Mouse (Mus musculus): Measurements from ENCODE around the gene Zfp784. TPM values are rescaled to one million over a fixed set of nuclear protein-coding genes. Genes with fewer than 3 reads are reported as not detected.

Gene Zfp784
- polyA plus RNA-seq, 1 experiment from 2014 or later: 4.1 TPM

- H3K4me2 ChIP-seq (replicated peaks; ENCODE audit: low read depth): no peak overlapping the region
- H3K9ac ChIP-seq (ENCODE audit: low read length): no peak overlapping the region
- no peaks in the 10 kb centered on the region for H3K9me3 ChIP-seq (ENCODE audit: control insufficient read depth, low read length)
- DNase-seq (ENCODE audit: low spot score) (no peak), ATAC-seq (ENCODE audit: low FRiP score, low TSS enrichment) (no peak)
- no peaks in the 10 kb centered on the region for H3K36me3 ChIP-seq (ENCODE audit: control insufficient read depth, insufficient read depth, low read length)
- TF ChIP-seq CTCF (IDR thresholded peaks at IDR 0.05; ENCODE audit: low read depth) (peak; percentile 66), EP300 (optimal IDR thresholded peaks at IDR 0.05) (no peak)
- no peak overlapping the region for H3K4me3 ChIP-seq (ENCODE audit: low read depth, low read length)
- H3K4me1 ChIP-seq (replicated peaks; ENCODE audit: control insufficient read depth, insufficient read depth): no peaks in the 10 kb centered on the region
- H3K27me3 ChIP-seq (ENCODE audit: control insufficient read depth, insufficient read depth, low read length): no peaks in the 10 kb centered on the region
- H3K27ac ChIP-seq (replicated peaks): no peak overlapping the region
- 23% methylated on average over 2 of the region's 2 CpGs for WGBS
Measured at GRCm38 (mm10) chr7:5047313-5047712, 9.1 kb upstream of the Zfp784 start.

- ATAC-seq (ENCODE audit: low FRiP score, low TSS enrichment) (no peak), DNase-seq (ENCODE audit: low spot score) (no peak)
- H3K27me3 ChIP-seq (ENCODE audit: control insufficient read depth, insufficient read depth, low read length): no peaks in the 10 kb centered on the region
- H3K4me1 ChIP-seq (replicated peaks; ENCODE audit: control insufficient read depth, insufficient read depth): no peaks in the 10 kb centered on the region
- H3K4me3 ChIP-seq (ENCODE audit: low read depth, low read length): no peak overlapping the region
- H3K9me3 ChIP-seq (ENCODE audit: control insufficient read depth, low read length): no peaks in the 10 kb centered on the region
- no peak overlapping the region for H3K27ac ChIP-seq (replicated peaks)
- H3K36me3 ChIP-seq (ENCODE audit: control insufficient read depth, insufficient read depth, low read length): no peaks in the 10 kb centered on the region
- H3K9ac ChIP-seq (ENCODE audit: low read length): no peak overlapping the region
- 70% methylated on average over 2 of the region's 2 CpGs for WGBS
- no peak overlapping the region for H3K4me2 ChIP-seq (replicated peaks; ENCODE audit: low read depth)
- TF ChIP-seq EP300 (optimal IDR thresholded peaks at IDR 0.05): no peak
- no peak; the same call in 1 of the 2 replicates for TF ChIP-seq CTCF (IDR thresholded peaks at IDR 0.05; ENCODE audit: low read depth)
Measured at GRCm38 (mm10) chr7:5046112-5046511, 7.9 kb upstream of the Zfp784 start.

GRCm38 (mm10) chr7:5044981-5045380 lies 6.7 kb upstream of the Zfp784 start:
- H3K4me1 ChIP-seq (replicated peaks; ENCODE audit: control insufficient read depth, insufficient read depth): no peaks in the 10 kb centered on the region
- no peak overlapping the region for H3K9ac ChIP-seq (ENCODE audit: low read length)
- no peak overlapping the region for H3K4me2 ChIP-seq (replicated peaks; ENCODE audit: low read depth)
- no peak overlapping the region for H3K4me3 ChIP-seq (ENCODE audit: low read depth, low read length)
- TF ChIP-seq EP300 (optimal IDR thresholded peaks at IDR 0.05) (no peak), CTCF (IDR thresholded peaks at IDR 0.05; ENCODE audit: low read depth) (no peak)
- H3K9me3 ChIP-seq (ENCODE audit: control insufficient read depth, low read length): no peaks in the 10 kb centered on the region
- no peaks in the 10 kb centered on the region for H3K36me3 ChIP-seq (ENCODE audit: control insufficient read depth, insufficient read depth, low read length)
- H3K27me3 ChIP-seq (ENCODE audit: control insufficient read depth, insufficient read depth, low read length): no peaks in the 10 kb centered on the region
- H3K27ac ChIP-seq (replicated peaks): no peak overlapping the region
- no peak for DNase-seq (ENCODE audit: low spot score)
- ATAC-seq (ENCODE audit: low FRiP score, low TSS enrichment): no peak
- 58% methylated on average over 2 of the region's 2 CpGs for WGBS

DNA sequence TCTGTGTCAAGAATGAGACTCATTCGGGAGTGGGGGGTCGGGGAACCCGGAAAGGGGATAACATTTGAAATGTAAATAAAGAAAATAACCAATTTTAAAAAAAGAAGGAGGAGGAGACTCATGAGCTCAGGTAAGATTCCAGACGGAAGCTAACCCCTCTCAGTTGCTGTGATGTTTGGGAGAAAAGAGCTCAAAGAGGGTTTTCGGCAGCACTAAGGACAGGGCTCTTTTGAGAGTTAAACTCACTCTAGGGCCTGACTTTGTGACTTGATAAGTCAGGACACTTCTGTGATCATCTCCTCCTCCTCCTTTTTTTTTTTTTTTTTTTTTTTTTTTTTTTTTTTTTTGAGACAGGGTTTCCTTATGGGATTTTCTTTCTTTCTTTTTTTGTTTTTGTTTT lies 694 bp upstream of the Zfp784 start:
- TF ChIP-seq CTCF (IDR thresholded peaks at IDR 0.05; ENCODE audit: low read depth): no peak
- WGBS: 16% methylated on average over 5 of the region's 5 CpGs
- H3K9me3 ChIP-seq (ENCODE audit: control insufficient read depth, low read length): no peaks in the 10 kb centered on the region
- H3K36me3 ChIP-seq (ENCODE audit: control insufficient read depth, insufficient read depth, low read length): peaks cover 4% of the 10 kb centered on the region; the same call in 1 of the 2 replicates
- no peaks in the 10 kb centered on the region for H3K27me3 ChIP-seq (ENCODE audit: control insufficient read depth, insufficient read depth, low read length)
- no peaks in the 10 kb centered on the region for H3K4me1 ChIP-seq (replicated peaks; ENCODE audit: control insufficient read depth, insufficient read depth)
- no peak for ATAC-seq (ENCODE audit: low FRiP score, low TSS enrichment)
- H3K4me3 ChIP-seq (ENCODE audit: low read depth, low read length): peak overlapping the region; percentile 67
- H3K4me2 ChIP-seq (replicated peaks; ENCODE audit: low read depth): peak overlapping the region; percentile 55
- H3K9ac ChIP-seq (ENCODE audit: low read length): peak overlapping the region; percentile 84
- DNase-seq (ENCODE audit: low spot score): no peak
- H3K27ac ChIP-seq (replicated peaks): peak overlapping the region; percentile 98

GRCm38 (mm10) chr7:5037467-5037866 lies 779 bp downstream of the Zfp784 start:
- DNase-seq (ENCODE audit: low spot score): no peak
- WGBS: 84% methylated on average over 8 of the region's 8 CpGs
- Histone ChIP-seq H3K27me3 (ENCODE audit: control insufficient read depth, insufficient read depth, low read length) (no peaks in the 10 kb centered on the region), H3K9me3 (ENCODE audit: control insufficient read depth, low read length) (no peaks in the 10 kb centered on the region), H3K9ac (ENCODE audit: low read length) (no peak overlapping the region), H3K4me2 (replicated peaks; ENCODE audit: low read depth) (peak overlapping the region; percentile 55), H3K27ac (replicated peaks) (peak overlapping the region; percentile 98), H3K36me3 (ENCODE audit: control insufficient read depth, insufficient read depth, low read length) (peaks cover 9% of the 10 kb centered on the region; the same call in 1 of the 2 replicates), H3K4me1 (replicated peaks; ENCODE audit: control insufficient read depth, insufficient read depth) (no peaks in the 10 kb centered on the region), H3K4me3 (ENCODE audit: low read depth, low read length) (peak overlapping the region; percentile 67)
- TF ChIP-seq CTCF (IDR thresholded peaks at IDR 0.05; ENCODE audit: low read depth) (no peak), EP300 (optimal IDR thresholded peaks at IDR 0.05) (no peak)
- ATAC-seq (ENCODE audit: low FRiP score, low TSS enrichment): no peak

GRCm38 (mm10) chr7:5037026-5037425 lies 1.2 kb downstream of the Zfp784 start:
- no peaks in the 10 kb centered on the region for H3K4me1 ChIP-seq (replicated peaks; ENCODE audit: control insufficient read depth, insufficient read depth)
- H3K36me3 ChIP-seq (ENCODE audit: control insufficient read depth, insufficient read depth, low read length): peaks cover 12% of the 10 kb centered on the region
- DNase-seq (ENCODE audit: low spot score) (no peak), ATAC-seq (ENCODE audit: low FRiP score, low TSS enrichment) (no peak)
- no peak overlapping the region for H3K4me2 ChIP-seq (replicated peaks; ENCODE audit: low read depth)
- H3K9me3 ChIP-seq (ENCODE audit: control insufficient read depth, low read length): no peaks in the 10 kb centered on the region
- 90% methylated on average over 7 of the region's 7 CpGs for WGBS
- no peaks in the 10 kb centered on the region for H3K27me3 ChIP-seq (ENCODE audit: control insufficient read depth, insufficient read depth, low read length)
- TF ChIP-seq EP300 (optimal IDR thresholded peaks at IDR 0.05) (no peak), CTCF (IDR thresholded peaks at IDR 0.05; ENCODE audit: low read depth) (no peak)
- no peak overlapping the region for H3K9ac ChIP-seq (ENCODE audit: low read length)
- no peak overlapping the region for H3K4me3 ChIP-seq (ENCODE audit: low read depth, low read length)
- H3K27ac ChIP-seq (replicated peaks): no peak overlapping the region
